Mouse (Mus musculus): ENCODE data around the gene Snrnp40.
A peak's percentile ranks its signal among the peaks of the same experiment; 100 is the strongest.

The Snrnp40 gene

GRCm38 (mm10) chr4:130387256-130387655 is 27.3 kb downstream of the Snrnp40 start:
- DNase-seq: no peak

DNA sequence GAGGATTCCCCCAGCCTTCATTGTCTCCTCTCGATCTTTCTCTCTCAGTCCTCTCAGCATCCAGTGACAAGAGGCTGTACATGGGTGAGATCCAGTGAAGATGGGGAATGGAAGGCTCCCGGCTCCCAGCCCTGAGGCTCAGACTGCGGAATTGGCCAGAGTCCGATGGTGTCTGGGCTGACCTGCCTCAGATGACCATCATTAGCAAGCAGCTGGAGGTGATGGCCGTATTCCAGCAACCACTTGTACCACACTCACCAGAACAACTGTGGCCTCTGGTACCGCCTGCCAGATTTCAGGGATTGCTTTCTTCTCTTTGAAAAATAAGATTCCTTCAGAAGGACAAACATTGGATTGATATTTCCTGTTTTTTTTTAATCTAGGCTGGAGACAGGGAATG is 29.6 kb downstream of the Snrnp40 start:
- DNase-seq: peak; percentile 65

- DNase-seq: no peak
Measured at GRCm38 (mm10) chr4:130389927-130390326, 30.0 kb downstream of the Snrnp40 start.

DNA sequence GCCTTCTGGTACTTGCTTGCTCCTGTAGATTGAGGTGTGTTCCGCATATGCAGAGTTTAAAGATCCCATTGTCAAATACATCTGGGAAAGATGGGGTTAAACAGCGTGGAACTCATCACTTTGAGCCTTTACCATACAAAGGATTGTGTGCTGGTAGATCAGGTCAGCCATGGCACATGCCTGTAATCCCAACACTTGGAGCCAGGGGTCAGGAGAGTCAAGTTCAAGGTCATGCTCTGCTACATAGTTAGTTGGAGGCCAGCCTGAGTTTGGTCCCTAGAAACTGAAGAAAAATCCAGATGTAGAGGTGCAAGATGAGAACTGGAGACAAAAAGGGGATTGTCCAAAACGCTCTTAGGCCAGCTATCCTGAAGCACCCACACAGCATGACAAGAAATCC is 31.3 kb downstream of the Snrnp40 start:
- DNase-seq: no peak
